Mouse (Mus musculus) liver, postnatal 0 days (tissue): ENCODE results near the gene Specc1.

Experiments used
- CTCF ChIP-seq: sonication (generic); IDR thresholded peaks from 2 replicates; pipeline ENCODE4 v1.5.1; 2016; ENCODE audit warnings: antibody characterized with exemption, low read depth
- EP300 ChIP-seq: IDR thresholded peaks from 2 replicates; pipeline ENCODE4 v1.6.1; 2016; ENCODE audit warnings: antibody characterized with exemption, low read depth, mild to moderate bottlenecking

- TF ChIP-seq CTCF (no peak), EP300 (no peak)
These were observed 204.9 kb downstream of the Specc1 start for GRCm38 (mm10) chr11:62161450-62161849.
